Mouse (Mus musculus) small intestine, adult 2 months (tissue): ENCODE measurements at regions not wholly inside any gene's neighbourhood (a gene's known extent, or its start where the extent isn't known, plus 50 kb on each side); places are given as distances from the start of the nearest gene placed in this dataset.

Experiments
- CTCF ChIP-seq: fragments of 200-500 bp; IDR thresholded peaks from 2 replicates; pipeline ENCODE4 v1.5.1; 2012; ENCODE audit warnings: low read depth, mild to moderate bottlenecking, control low read depth, inconsistent platforms, low read length, moderate library complexity, mixed read lengths; ENCODE audit not compliant: insufficient replicate concordance, insufficient read length; ENCODE audit errors: extremely low read depth
- POLR2A ChIP-seq: fragments of 200-500 bp; IDR thresholded peaks from 2 replicates; pipeline ENCODE4 v1.6.1; 2012; ENCODE audit warnings: low read depth, mild to moderate bottlenecking, control low read depth, inconsistent platforms, low read length, moderate library complexity

DNA sequence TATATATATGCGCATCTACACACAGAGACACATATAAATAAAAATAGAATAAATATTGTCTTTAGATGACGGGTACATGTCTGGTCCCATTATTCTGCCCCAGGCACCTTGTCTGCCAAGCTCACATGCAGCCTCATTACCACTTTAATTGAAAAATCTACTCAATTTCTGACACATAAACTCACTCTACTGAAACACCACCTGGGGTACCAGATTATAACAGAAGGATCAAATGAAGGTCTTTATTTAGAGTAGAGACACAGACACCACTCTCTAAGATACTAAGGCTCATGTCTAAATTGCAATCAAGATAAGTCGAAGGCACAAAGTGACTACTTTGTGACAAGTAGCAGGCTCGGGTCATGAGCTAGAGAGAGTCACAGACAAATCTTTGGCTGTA lies 138.9 kb downstream of the Mreg start:
- TF ChIP-seq POLR2A (no peak), CTCF (no peak)
